Mouse (Mus musculus) embryonic facial prominence, embryonic 10.5 days (tissue): ENCODE results near the gene Gm49342. TPM values are rescaled to one million over a fixed set of nuclear protein-coding genes. Genes with fewer than 3 reads are reported as not detected.
"Not testable (repeated sequence)": the region's sequence is repeated elsewhere in the genome, so short reads cannot be mapped to it uniquely, and the experiment has no call there.

ENCODE experiments used
- DNase-seq: peaks from one replicate; pipeline ENCODE4 v3.0.0-alpha.2; 2017; ENCODE audit warnings: low spot score
- H3K27ac ChIP-seq: fragments of 300-500 bp; sonication (generic); replicated peaks from 2 replicates; pipeline ENCODE4 v1.5.1; 2016; ENCODE audit warnings: mild to moderate bottlenecking
- H3K27me3 ChIP-seq: fragments of 300-500 bp; sonication (generic); replicated peaks from 2 replicates; pipeline ENCODE4 v1.6.1; 2016; ENCODE audit warnings: low read depth, mild to moderate bottlenecking; ENCODE audit not compliant: poor library complexity, severe bottlenecking
- H3K36me3 ChIP-seq: fragments of 300-500 bp; sonication (generic); replicated peaks from 2 replicates; pipeline ENCODE4 v1.6.1; 2016; ENCODE audit warnings: mild to moderate bottlenecking, moderate library complexity
- H3K4me1 ChIP-seq: fragments of 300-500 bp; sonication (generic); 2 replicates; pipeline ENCODE4 v1.6.1; 2016
- H3K4me3 ChIP-seq: fragments of 300-500 bp; sonication (generic); 2 replicates; pipeline ENCODE4 v1.5.1; 2016; ENCODE audit warnings: mild to moderate bottlenecking, moderate library complexity
- H3K9me3 ChIP-seq: fragments of 300-500 bp; sonication (generic); 2 replicates; pipeline ENCODE4 v1.6.1; 2016; ENCODE audit warnings: mild to moderate bottlenecking
- WGBS: fragments of 180-500 bp; shearing (Covaris S2); methylation state at CpG from one replicate; pipeline ENCODE4 v1.1.7; 2016; 5-methylcytosine and 5-hydroxymethylcytosine counted together
- polyA plus RNA-seq: library from polyadenylated mRNA; unstranded; fragments of >200 nt; fragmentation: Nextera tagmentation; extraction: Ambion mirVana; gene quantifications from 2 replicates; pipeline ENCODE4 v1.2.1, GENCODE M21; 2016

Gm49342 gene
- polyA plus RNA-seq, 1 experiment from 2014 or later: not detected

DNA sequence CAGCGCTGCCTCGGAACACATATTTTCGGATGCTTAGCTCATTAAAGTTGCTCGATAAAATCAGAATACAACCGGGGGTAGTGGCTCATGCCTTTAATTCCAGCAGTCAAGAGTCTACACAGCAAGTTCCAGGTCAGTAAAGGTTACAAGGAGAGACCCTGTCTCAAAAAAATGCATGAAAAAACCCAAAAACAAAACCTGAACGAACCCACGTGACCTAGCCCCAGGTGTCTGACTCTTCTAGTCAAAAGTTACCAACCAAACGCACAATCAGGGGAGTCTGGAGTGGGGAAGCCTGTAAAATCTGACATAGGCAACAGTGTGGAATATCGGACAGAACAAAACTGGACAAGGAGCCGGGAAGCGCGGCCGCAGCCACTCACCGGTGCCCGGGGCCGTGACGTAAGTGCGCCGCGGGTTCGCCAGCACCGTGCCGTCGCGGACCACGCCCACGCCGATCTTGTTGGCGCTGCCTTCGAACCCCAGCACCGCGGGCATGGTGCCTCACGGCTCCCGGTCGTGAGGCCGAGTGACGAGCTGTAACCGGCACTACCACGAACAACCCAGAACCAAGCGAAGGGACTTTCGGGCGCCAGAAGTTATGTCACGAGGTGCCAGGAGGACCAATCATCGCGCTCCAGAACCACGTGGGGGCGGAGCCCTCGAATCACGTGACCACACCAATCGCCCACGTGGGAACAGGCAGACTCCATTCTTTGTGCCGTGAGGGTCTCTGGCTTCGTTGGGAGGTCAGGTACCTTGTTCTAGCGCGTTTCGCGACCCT lies 19.8 kb upstream of the Gm49342 start, which contains the start of the genes Osgep and Apex1:
TSS of gene Osgep (minus strand) at position 613 of the 784 bp plus-strand sequence.
TSS of gene Apex1 (plus strand) at position 688 of the 784 bp plus-strand sequence.
- WGBS: under 1% methylated on average over 57 of the region's 57 CpGs
- Histone ChIP-seq H3K27me3 (no peaks in the 10 kb centered on the region), H3K36me3 (peaks cover 50% of the 10 kb centered on the region), H3K4me3 (peak within 1 kb of the TSS; percentile 90), H3K9me3 (no peaks in the 10 kb centered on the region), H3K4me1 (peaks cover 27% of the 10 kb centered on the region), H3K27ac (peak within 1 kb of the TSS; percentile 96)
- DNase-seq: peak; percentile 97

DNA sequence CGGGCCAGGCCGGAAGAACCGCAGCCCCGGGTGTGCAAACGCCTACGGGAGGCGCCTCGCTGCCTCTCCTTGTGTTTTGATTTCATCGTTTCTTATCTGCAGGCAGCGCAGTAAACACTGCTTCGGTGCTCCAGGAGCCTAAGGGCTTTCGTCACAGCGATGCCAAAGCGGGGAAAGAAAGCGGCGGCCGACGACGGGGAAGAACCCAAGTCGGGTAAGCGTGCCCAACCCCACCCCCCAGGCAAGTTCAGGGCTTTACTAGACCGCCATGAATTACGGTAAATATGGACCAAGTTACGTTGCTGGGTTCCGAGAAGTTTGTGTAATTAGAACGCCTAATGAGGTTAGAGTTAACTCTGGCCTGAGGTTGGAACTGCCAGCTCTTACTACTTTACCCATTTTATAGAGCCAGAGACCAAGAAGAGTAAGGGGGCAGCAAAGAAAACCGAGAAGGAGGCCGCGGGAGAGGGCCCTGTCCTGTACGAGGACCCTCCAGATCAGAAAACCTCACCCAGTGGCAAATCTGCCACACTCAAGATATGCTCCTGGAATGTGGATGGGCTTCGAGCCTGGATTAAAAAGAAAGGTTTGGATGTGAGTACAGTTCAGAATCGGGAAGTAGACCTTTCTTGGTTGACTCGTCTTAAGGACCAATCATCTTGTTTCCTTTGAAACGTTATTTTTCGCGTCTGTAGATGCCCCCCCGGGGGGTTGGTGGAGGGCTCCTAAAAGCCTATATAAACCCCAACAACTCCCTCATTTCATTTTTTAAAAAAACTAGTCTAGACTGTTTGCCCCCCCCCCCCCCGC lies 19.0 kb upstream of the Gm49342 start:
- WGBS: 2% methylated on average over 38 of the region's 38 CpGs
- peak overlapping the region; percentile 90 for H3K4me3 ChIP-seq
- H3K27ac ChIP-seq: peak overlapping the region; percentile 96
- H3K36me3 ChIP-seq: peaks cover 44% of the 10 kb centered on the region
- H3K27me3 ChIP-seq: no peaks in the 10 kb centered on the region
- DNase-seq: no peak
- no peaks in the 10 kb centered on the region for H3K9me3 ChIP-seq
- peaks cover 34% of the 10 kb centered on the region for H3K4me1 ChIP-seq

DNA sequence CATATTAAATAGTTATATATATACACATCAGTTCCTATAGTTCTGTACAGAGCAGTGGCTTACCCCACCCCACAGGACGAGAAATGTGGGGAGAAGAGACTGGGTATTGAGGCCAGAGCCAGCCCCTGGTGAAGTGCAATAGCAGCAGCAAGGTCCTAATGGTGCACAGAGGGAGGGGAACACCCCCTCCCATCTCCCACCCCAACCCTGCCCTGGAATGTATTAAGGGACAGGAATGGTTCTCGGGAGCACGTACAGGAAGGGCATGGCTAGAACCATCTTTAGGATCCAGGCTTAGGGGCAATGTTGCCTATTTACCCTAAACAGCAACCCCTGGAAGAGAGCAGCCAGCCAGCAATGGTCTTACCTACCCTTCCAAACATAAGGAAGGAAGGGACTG lies 17.0 kb upstream of the Gm49342 start:
- H3K27ac ChIP-seq: no peak overlapping the region
- peaks cover 39% of the 10 kb centered on the region for H3K36me3 ChIP-seq
- 81% methylated on average over 3 of the region's 3 CpGs for WGBS
- H3K4me1 ChIP-seq: peaks cover 44% of the 10 kb centered on the region
- no peaks in the 10 kb centered on the region for H3K27me3 ChIP-seq
- H3K9me3 ChIP-seq: no peaks in the 10 kb centered on the region
- DNase-seq: no peak
- H3K4me3 ChIP-seq: peak overlapping the region; percentile 11; the same call in 1 of the 2 replicates

DNA sequence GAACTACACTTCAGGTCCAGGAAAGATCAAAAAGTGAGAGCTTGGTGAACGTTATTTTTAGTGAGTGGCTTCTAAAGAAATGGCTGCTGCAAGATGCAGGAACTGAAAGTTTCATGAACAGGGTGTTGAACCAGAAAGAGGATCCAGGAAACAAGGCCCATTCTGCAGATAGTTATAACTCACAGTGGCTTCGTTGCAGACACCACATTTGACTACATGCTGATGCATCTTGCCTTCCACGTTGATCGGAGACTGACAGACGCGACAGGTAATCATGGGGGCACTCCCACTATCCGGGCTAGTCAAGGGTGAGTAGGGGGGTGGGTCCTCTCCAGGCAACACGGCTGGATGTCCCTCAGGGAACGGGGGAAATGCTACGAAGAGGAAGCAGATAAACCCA lies 14.4 kb upstream of the Gm49342 start:
- Histone ChIP-seq H3K4me3 (peak overlapping the region; percentile 94), H3K4me1 (peaks cover 37% of the 10 kb centered on the region), H3K27me3 (no peaks in the 10 kb centered on the region), H3K9me3 (no peaks in the 10 kb centered on the region), H3K27ac (peak overlapping the region; percentile 93), H3K36me3 (peaks cover 39% of the 10 kb centered on the region)
- DNase-seq: no peak
- 22% methylated on average over 10 of the region's 10 CpGs for WGBS

DNA sequence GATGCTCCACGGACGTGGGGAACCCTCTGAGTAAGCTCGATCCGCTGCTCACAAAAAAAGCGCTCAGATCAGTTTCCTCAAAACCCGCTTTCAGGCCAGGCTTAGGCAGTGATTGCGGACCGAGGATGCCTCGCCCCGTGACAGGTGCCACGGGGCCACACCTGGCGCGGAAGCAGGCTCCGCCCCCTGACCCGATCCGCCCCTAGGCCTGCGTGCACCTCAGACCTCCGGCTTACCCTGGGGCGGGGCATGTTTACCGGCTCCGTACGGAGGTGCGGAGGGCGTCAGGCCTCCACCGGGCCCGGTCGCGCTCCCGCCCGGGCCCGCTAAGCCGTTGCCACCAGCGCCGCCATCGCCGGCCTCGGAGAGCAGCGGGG lies 14.0 kb upstream of the Gm49342 start:
- H3K4me1 ChIP-seq: peaks cover 37% of the 10 kb centered on the region
- H3K36me3 ChIP-seq: peaks cover 39% of the 10 kb centered on the region
- peak overlapping the region; percentile 93 for H3K27ac ChIP-seq
- peak overlapping the region; percentile 94 for H3K4me3 ChIP-seq
- H3K9me3 ChIP-seq: no peaks in the 10 kb centered on the region
- WGBS: under 1% methylated on average over 38 of the region's 38 CpGs
- no peaks in the 10 kb centered on the region for H3K27me3 ChIP-seq
- no peak for DNase-seq

DNA sequence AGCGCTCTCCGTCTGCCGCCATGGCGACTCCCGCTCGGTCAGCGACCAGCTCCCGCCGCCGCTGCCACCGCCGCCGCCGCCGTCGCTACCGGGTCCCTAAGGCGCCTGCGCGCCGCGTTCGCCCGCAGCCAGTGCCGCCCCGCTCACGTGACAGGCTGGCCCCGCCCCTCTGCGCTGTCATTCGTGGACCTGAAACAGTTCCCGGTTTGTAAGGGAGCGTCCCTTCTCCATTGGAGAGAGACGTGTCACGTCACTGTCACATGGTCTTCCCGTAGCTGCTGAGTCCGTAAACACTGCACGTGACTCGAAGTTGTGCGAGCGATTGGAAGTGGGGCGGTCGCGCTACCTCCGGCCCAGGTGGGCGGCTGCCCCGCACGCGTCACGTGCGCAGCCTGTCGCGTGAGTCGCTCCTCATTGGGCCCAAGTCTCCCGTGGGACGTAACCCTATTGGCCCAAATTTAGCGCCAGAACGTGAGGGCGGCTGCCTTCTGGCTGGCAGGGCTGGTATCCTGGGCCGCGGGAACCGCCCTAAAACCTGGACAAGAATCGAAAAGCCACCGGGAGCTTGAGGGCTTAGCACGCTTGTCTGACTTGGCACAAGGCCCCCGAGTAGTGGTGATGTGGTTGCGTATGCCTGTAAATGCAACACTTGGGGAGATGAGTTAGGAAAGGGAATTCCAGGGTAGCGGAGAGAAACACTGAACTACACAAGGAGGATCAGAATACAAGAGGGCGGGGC lies 13.4 kb upstream of the Gm49342 start, which contains the start of the genes Pip4p1 and Pnp:
TSS of gene Pip4p1 (minus strand) at position 103 of the 739 bp plus-strand sequence.
TSS of gene Pnp (plus strand) at position 329 of the 739 bp plus-strand sequence.
- Histone ChIP-seq H3K27me3 (no peaks in the 10 kb centered on the region), H3K27ac (peak within 1 kb of the TSS; percentile 93), H3K36me3 (peaks cover 38% of the 10 kb centered on the region), H3K9me3 (no peaks in the 10 kb centered on the region), H3K4me3 (peak within 1 kb of the TSS; percentile 94), H3K4me1 (peaks cover 34% of the 10 kb centered on the region)
- WGBS: under 1% methylated on average over 68 of the region's 68 CpGs
- DNase-seq: peak; percentile 98

DNA sequence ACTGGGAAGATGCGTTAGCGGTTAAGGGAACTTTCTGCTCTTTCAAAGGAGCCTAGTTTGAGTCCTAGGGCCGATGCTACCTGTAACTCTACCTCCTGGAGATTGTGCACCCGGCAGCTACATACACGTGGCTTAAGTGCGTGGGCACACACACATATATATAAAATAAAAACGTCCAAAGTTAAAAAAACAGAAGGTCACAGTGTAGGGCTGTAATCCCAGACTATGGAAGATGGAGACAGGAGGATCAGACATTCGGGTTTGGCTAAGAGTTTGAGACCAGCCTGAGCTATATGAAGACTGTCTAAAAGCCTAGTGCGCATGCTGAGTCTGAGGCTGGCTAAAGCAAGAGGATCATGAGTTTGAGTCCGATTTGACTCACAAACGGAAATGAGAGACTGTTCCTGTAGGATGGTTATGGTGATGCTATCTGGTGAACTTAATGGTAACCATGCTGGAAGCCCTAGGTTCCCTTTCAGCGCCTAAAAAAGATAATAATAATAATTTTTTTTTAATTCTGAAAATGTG lies 12.8 kb upstream of the Gm49342 start:
- H3K27me3 ChIP-seq: no peaks in the 10 kb centered on the region
- 11% methylated on average over 12 of the region's 12 CpGs for WGBS
- peaks cover 28% of the 10 kb centered on the region for H3K4me1 ChIP-seq
- peak overlapping the region; percentile 94 for H3K4me3 ChIP-seq
- no peak for DNase-seq
- peak overlapping the region; percentile 93 for H3K27ac ChIP-seq
- peaks cover 31% of the 10 kb centered on the region for H3K36me3 ChIP-seq
- no peaks in the 10 kb centered on the region for H3K9me3 ChIP-seq

DNA sequence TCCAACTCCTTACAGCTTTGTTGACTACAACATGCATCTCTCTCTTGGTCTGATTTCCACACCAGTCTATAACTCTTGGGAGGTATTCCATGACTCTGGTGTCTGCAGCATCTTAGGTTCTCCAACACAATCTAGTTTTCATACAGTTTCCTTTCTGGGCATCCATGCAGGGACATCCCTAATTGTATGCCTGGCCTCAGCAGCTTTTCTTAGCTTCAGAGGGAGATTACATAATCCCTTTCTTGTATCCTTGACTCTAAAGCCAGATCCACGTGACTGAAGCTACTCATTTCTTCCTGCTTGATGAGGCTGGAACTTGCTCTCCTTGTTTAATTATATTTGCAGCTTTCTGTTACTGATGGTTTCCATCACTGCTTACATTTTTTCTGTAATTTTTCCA lies 7.7 kb upstream of the Gm49342 start:
- H3K4me1 ChIP-seq: peaks cover 7% of the 10 kb centered on the region
- no peaks in the 10 kb centered on the region for H3K36me3 ChIP-seq
- WGBS: 80% methylated on average over 1 of the region's 1 CpGs
- H3K9me3 ChIP-seq: no peaks in the 10 kb centered on the region
- H3K27ac ChIP-seq: no peak overlapping the region
- no peak for DNase-seq
- no peaks in the 10 kb centered on the region for H3K27me3 ChIP-seq
- H3K4me3 ChIP-seq: no peak overlapping the region

DNA sequence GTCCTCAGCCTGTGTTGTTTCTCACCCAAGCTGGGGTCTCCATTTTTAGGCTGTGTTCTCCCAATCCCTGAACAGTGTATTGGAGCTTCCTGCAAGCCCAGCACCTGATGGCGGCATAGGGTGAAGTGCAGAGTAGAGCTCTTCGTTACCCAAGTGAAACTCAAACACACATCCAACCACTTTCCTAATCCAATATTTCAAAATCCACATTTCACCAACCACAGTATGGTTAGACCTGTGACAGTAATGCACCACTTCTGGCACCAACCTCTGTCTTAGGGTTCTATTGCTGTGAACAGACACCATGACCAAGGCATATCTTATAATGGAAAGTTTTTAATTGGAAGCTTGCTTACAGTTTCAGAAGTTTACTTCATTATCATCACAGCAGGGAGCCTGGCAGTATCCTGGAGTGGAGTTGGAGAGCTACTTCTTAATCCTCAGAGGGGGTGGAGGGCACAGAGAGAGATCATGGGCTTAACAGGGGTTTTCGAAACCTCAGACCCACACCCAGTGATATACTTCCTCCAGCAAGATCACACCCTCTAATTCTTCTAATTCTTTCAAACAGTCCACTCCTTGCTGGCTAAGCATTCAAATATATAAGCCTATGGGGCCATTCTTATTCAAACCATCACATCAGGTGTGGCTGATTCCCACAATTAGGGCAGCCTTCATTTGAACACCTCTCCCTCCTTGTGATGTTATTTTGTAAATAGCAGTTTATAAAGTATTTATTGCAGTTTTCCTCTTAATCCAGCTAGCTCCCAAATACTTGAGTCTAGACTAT lies 6.0 kb upstream of the Gm49342 start:
- Histone ChIP-seq H3K27me3 (no peaks in the 10 kb centered on the region), H3K36me3 (no peaks in the 10 kb centered on the region), H3K27ac (no peak overlapping the region), H3K9me3 (no peaks in the 10 kb centered on the region), H3K4me3 (no peak overlapping the region), H3K4me1 (no peaks in the 10 kb centered on the region)
- DNase-seq: no peak
- 86% methylated on average over 3 of the region's 3 CpGs for WGBS

DNA sequence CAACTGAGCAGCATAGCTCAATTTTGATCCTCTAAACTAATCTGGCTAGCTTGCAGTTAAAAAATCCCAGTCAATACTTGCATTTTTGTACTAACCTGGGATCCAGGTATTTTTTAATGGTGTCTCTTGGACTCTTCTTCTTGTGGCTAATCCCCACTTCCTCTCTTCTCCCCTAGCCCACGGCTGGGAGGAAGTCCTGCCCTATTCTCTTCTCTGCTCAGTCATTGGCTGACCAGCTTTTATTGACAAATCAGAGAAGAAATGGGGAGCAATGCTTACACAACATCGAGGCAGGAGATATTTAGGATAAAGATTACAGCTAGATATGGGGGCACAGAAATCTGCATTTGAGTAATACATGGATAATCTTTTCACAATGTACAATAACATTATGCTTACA lies 5.4 kb upstream of the Gm49342 start:
- peaks cover 2% of the 10 kb centered on the region; the same call in 1 of the 2 replicates for H3K4me1 ChIP-seq
- 36% methylated on average over 2 of the region's 2 CpGs for WGBS
- no peaks in the 10 kb centered on the region for H3K27me3 ChIP-seq
- no peaks in the 10 kb centered on the region for H3K9me3 ChIP-seq
- no peak overlapping the region for H3K27ac ChIP-seq
- no peak overlapping the region for H3K4me3 ChIP-seq
- no peaks in the 10 kb centered on the region for H3K36me3 ChIP-seq
- no peak for DNase-seq

DNA sequence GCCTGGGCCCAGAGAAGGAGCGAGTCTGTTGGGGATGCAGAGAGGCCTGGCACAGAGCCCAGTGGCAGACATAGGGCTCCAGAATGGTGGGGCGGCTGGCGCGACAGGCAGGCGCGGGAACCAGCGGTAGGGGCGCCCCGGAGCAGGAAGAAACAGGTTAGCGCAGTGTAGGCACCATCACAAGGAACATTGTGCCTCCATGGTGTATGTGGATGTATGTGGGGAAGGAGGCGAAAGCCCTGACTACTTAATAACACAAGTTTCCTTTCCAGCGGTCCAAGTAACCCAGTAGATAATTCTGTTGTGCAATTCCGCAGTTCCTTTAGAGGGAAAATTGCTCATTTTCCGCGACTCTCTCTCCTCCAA lies 334 bp downstream of the Gm49342 start:
- peak overlapping the region; percentile 86 for H3K27ac ChIP-seq
- peaks cover 11% of the 10 kb centered on the region; the same call in 1 of the 2 replicates for H3K4me1 ChIP-seq
- under 1% methylated on average over 15 of the region's 15 CpGs for WGBS
- peaks cover 11% of the 10 kb centered on the region for H3K36me3 ChIP-seq
- not testable (repeated sequence) for H3K9me3 ChIP-seq, DNase-seq, H3K27me3 ChIP-seq
- H3K4me3 ChIP-seq: peak overlapping the region; percentile 62
